Mouse (Mus musculus) adrenal gland, postnatal 14 days (tissue): ENCODE measurements around the gene Ino80. TPM values are rescaled to one million over a fixed set of nuclear protein-coding genes. Genes with fewer than 3 reads are reported as not detected.

Experiments
- DNase-seq: peaks from one replicate; pipeline ENCODE4 v3.0.0; 2021; ENCODE audit warnings: mixed read lengths
- total RNA-seq: library from RNA; stranded (reverse); gene quantifications from 2 replicates; pipeline ENCODE4 v1.2.3, GENCODE M21; 2021

Ino80 gene
- total RNA-seq, 1 experiment from 2014 or later: 18.6 TPM

GRCm38 (mm10) chr2:119454558-119454957 lies 22.9 kb downstream of the Ino80 start:
- DNase-seq: no peak

GRCm38 (mm10) chr2:119436988-119437387 lies 40.5 kb downstream of the Ino80 start:
- DNase-seq: peak; percentile 39

- no peak for DNase-seq
Observed at GRCm38 (mm10) chr2:119436467-119436866, 41.0 kb downstream of the Ino80 start.

- DNase-seq: peak; percentile 38
Observed at GRCm38 (mm10) chr2:119413819-119414218, 63.7 kb downstream of the Ino80 start.

- DNase-seq: no peak
Observed at GRCm38 (mm10) chr2:119411674-119412073, 65.8 kb downstream of the Ino80 start.

- no peak for DNase-seq
Observed at GRCm38 (mm10) chr2:119411016-119411415, 66.5 kb downstream of the Ino80 start.

GRCm38 (mm10) chr2:119408733-119409132 lies 68.8 kb downstream of the Ino80 start:
- DNase-seq: no peak

GRCm38 (mm10) chr2:119408278-119408677 lies 69.2 kb downstream of the Ino80 start:
- DNase-seq: peak; percentile 27

- no peak for DNase-seq
Observed at GRCm38 (mm10) chr2:119399313-119399712, 78.2 kb downstream of the Ino80 start.

- peak; percentile 47 for DNase-seq
Observed at GRCm38 (mm10) chr2:119398665-119399064, 78.8 kb downstream of the Ino80 start.

GRCm38 (mm10) chr2:119398252-119398651 lies 79.2 kb downstream of the Ino80 start:
- no peak for DNase-seq

GRCm38 (mm10) chr2:119389992-119390391 lies 87.5 kb downstream of the Ino80 start:
- no peak for DNase-seq

GRCm38 (mm10) chr2:119388266-119388665 lies 89.2 kb downstream of the Ino80 start:
- no peak for DNase-seq

GRCm38 (mm10) chr2:119379455-119379854 lies 98.0 kb downstream of the Ino80 start:
- DNase-seq: no peak

- DNase-seq: no peak
Observed at GRCm38 (mm10) chr2:119377826-119378225, 99.7 kb downstream of the Ino80 start.

- DNase-seq: peak; percentile 68
Observed at GRCm38 (mm10) chr2:119377286-119377685, 100.2 kb downstream of the Ino80 start.

- peak; percentile 82 for DNase-seq
Observed at GRCm38 (mm10) chr2:119370116-119370515, 107.4 kb downstream of the Ino80 start.

GRCm38 (mm10) chr2:119367346-119367745 lies 110.1 kb downstream of the Ino80 start:
- DNase-seq: no peak

- no peak for DNase-seq
Observed at GRCm38 (mm10) chr2:119364969-119365368, 112.5 kb downstream of the Ino80 start.

- no peak for DNase-seq
Observed at GRCm38 (mm10) chr2:119359721-119360291, 117.7 kb downstream of the Ino80 start.

GRCm38 (mm10) chr2:119358249-119358648 lies 119.2 kb downstream of the Ino80 start:
- no peak for DNase-seq

- DNase-seq: no peak
Observed at GRCm38 (mm10) chr2:119356805-119357204, 120.7 kb downstream of the Ino80 start.

- DNase-seq: no peak
Observed at GRCm38 (mm10) chr2:119356310-119356709, 121.2 kb downstream of the Ino80 start.

- peak; percentile 67 for DNase-seq
Observed at GRCm38 (mm10) chr2:119355651-119356050, 121.8 kb downstream of the Ino80 start.

- DNase-seq: peak; percentile 68
Observed at GRCm38 (mm10) chr2:119355089-119355488, 122.4 kb downstream of the Ino80 start.
